Mouse (Mus musculus): ENCODE measurements at regions not wholly inside any gene's neighbourhood (a gene's known extent, or its start where the extent isn't known, plus 50 kb on each side); places are given as distances from the start of the nearest gene placed in this dataset.
"Not testable (repeated sequence)": the region's sequence is repeated elsewhere in the genome, so short reads cannot be mapped to it uniquely, and the experiment has no call there.

DNA sequence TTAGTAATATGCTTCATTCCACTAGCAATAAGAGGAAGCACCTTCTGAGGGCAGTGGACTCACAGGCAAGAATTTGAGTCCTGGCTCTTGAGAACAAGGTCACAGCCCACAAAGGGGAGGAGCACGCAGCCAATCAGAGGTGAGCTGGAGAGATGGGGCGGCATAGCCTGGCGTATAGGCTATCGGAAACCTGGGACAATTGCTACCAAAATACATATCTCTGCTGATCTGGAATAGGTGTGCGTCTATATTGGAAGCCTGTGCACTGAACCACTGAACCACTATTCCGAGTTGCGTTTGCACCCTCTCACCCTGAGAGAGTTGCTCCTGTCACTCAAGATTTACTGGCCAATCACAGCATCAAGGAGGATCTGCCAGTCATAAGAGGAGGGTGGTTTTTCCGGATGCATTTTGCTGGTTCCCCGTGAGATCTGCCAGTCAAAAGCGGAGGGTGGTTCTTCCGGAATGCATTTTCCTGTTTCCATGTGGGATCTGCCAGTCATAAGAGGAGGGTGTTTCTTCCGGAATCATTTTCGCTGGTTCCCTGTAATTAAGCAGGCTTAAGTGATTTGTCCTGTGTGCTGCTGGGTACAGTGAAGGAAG lies 80.1 kb upstream of the Riok2 start:
- DNase-seq: peak; percentile 96 to 97

DNA sequence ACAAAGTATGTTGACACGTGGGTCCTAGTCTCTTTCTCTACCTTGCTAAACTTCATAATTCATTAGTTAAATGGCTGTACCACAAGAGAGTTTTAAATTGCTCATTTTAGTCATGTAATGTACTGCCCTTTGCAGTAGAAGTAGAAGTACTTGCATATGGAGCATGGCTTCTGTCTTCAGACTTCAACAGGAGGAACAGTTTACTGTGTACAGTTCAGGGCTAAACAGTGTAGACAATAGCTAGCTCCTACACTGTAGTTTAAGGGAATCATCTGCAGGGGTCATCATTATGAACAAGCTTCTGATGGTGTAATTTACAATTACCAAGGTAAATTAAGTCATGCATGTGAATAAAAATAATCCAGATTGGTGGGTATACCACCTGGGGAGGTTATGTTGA lies 79.1 kb upstream of the Riok2 start:
- DNase-seq: not testable (repeated sequence)

DNA sequence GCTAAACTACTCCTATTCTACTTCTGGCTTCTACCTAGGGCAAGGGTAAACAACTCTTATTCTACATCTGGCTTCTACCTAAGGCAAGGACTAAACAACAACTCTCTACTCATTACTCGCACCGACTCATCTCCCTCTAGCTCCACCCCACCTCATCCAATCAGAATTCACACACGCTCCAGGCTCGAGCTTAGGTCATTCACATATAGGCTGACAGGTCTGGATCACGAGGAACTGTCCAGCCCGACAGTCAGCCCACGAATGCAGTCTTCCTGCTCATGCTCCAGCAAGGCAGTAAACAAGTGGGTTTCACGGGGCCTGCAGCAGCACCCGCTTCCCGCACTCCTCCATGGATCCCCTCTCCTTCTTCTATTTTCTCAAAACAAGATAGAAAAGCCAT lies 70.6 kb upstream of the Riok2 start:
- DNase-seq: not testable (repeated sequence)

All from heart, adult 18-20 months (tissue).